Comparison of ENCODE assay signal across 8 mouse cellular contexts in genomic region chr3:94483790-94484439, GRCm38 (mm10). TPM values are rescaled to one million over a fixed set of nuclear protein-coding genes. Genes with fewer than 3 reads are reported as not detected.
DNase-seq lines count a peak whose midpoint lies in the region; ATAC-seq lines count a peak whose summit lies in the region.

No protein-coding gene starts in this region.

- H3K4me1 ChIP-seq in hindbrain, embryonic 15.5 days (replicated peaks) = peaks cover 78% of the 10 kb centered on the region
- peaks cover 49% of the 10 kb centered on the region for H3K4me1 ChIP-seq in limb, embryonic 10.5 days

- WGBS in hindbrain, embryonic 15.5 days = 6% methylated on average over 20 of the region's 20 CpGs
- WGBS in limb, embryonic 10.5 days = 23% methylated on average over 20 of the region's 20 CpGs

- peak; percentile 58 for DNase-seq in CD4-positive helper T cell, adult 2 months (ENCODE audit: low read depth, low spot score)
- peak; percentile 54 for DNase-seq in adrenal gland, adult 2 months
- peak; percentile 68 for DNase-seq in embryo, embryonic 11.5 days (ENCODE audit: low read depth, low spot score)
- peak; percentile 82 for DNase-seq in limb, embryonic 10.5 days (ENCODE audit: low spot score)
- DNase-seq in right cerebral cortex, postnatal 25 days = peak; percentile 96
- DNase-seq in urinary bladder, adult 18-20 months (ENCODE audit: low spot score in 2 of 2) = no peak

- H3K4me3 ChIP-seq in hindbrain, embryonic 15.5 days = peak overlapping the region; percentile 18
- H3K4me3 ChIP-seq in limb, embryonic 10.5 days = no peak overlapping the region

- H3K9ac ChIP-seq in hindbrain, embryonic 15.5 days = peak overlapping the region; percentile 21; the same call in 1 of the 2 replicates

- H3K27me3 ChIP-seq in hindbrain, embryonic 15.5 days = no peaks in the 10 kb centered on the region
- H3K27me3 ChIP-seq in limb, embryonic 10.5 days (ENCODE audit: low read depth, poor library complexity, severe bottlenecking) = peaks cover 32% of the 10 kb centered on the region

- ATAC-seq in hindbrain, embryonic 15.5 days (ENCODE audit: low FRiP score, low read depth) = peak; percentile 88
- ATAC-seq in erythroblast, adult 5-6 weeks (replicated peaks; ENCODE audit: low FRiP score, poor library complexity, severe bottlenecking) = no peak

- peak overlapping the region; percentile 85 for H3K27ac ChIP-seq in hindbrain, embryonic 15.5 days (replicated peaks)
- H3K27ac ChIP-seq in limb, embryonic 10.5 days = no peak overlapping the region

- no peaks in the 10 kb centered on the region for H3K9me3 ChIP-seq in hindbrain, embryonic 15.5 days
- no peaks in the 10 kb centered on the region for H3K9me3 ChIP-seq in limb, embryonic 10.5 days (replicated peaks)

- peak overlapping the region; percentile 51 for H3K4me2 ChIP-seq in hindbrain, embryonic 15.5 days

- H3K36me3 ChIP-seq in hindbrain, embryonic 15.5 days = peaks cover 39% of the 10 kb centered on the region
- no peaks in the 10 kb centered on the region for H3K36me3 ChIP-seq in limb, embryonic 10.5 days

RNA-seq across cellular contexts. Expression of gene Riiad1, which starts 3.8 kb away (rescaled TPM):
- 1 to 10 TPM; 2.8 to 3.5 TPM for total RNA-seq in adrenal gland, adult 2 months (2021)
- polyA plus RNA-seq in adrenal gland, adult 2 months (2012; rRNA removed) = not detected in 2 replicates
- 20.0 and 21.0 TPM in 2 replicates for polyA plus RNA-seq in hindbrain, embryonic 15.5 days (2015; fragmentation: Nextera tagmentation; extraction: Ambion mirVana)
- 1.4 and 1.8 TPM in 2 replicates for polyA plus RNA-seq in limb, embryonic 10.5 days (2016; fragmentation: Nextera tagmentation; extraction: Ambion mirVana)
- not detected in 2 replicates for total RNA-seq in erythroblast, adult 5-6 weeks (2015; ENCODE audit: low replicate concordance)
- not detected in 2 replicates for total RNA-seq in erythroblast, adult 5-6 weeks (2017; ENCODE audit: low replicate concordance)

RNA-seq across cellular contexts. Expression of gene Celf3, which starts 5.8 kb away (rescaled TPM):
- 10 to 100 TPM; 17.6 to 27.7 TPM for total RNA-seq in adrenal gland, adult 2 months (2021)
- polyA plus RNA-seq in adrenal gland, adult 2 months (2012; rRNA removed) = 62.2 and 77.6 TPM in 2 replicates
- polyA plus RNA-seq in hindbrain, embryonic 15.5 days (2015; fragmentation: Nextera tagmentation; extraction: Ambion mirVana) = 219 and 232 TPM in 2 replicates
- 1.4 and 1.5 TPM in 2 replicates for polyA plus RNA-seq in limb, embryonic 10.5 days (2016; fragmentation: Nextera tagmentation; extraction: Ambion mirVana)
- total RNA-seq in erythroblast, adult 5-6 weeks (2015; ENCODE audit: low replicate concordance) = not detected in 2 replicates
- total RNA-seq in erythroblast, adult 5-6 weeks (2017; ENCODE audit: low replicate concordance) = not detected in 2 replicates

RNA-seq across cellular contexts. Expression of gene Oaz3, which starts 40.2 kb away (rescaled TPM):
- total RNA-seq in adrenal gland, adult 2 months (2021) = under 1 TPM in 1 of 2 experiments, not detected in 1; 0.24 TPM
- 0.15 TPM in 1 of 2 replicates, not detected in the other for polyA plus RNA-seq in adrenal gland, adult 2 months (2012; rRNA removed)
- 1.4 and 1.6 TPM in 2 replicates for polyA plus RNA-seq in hindbrain, embryonic 15.5 days (2015; fragmentation: Nextera tagmentation; extraction: Ambion mirVana)
- 0.29 and 0.51 TPM in 2 replicates for polyA plus RNA-seq in limb, embryonic 10.5 days (2016; fragmentation: Nextera tagmentation; extraction: Ambion mirVana)
- not detected in 2 replicates for total RNA-seq in erythroblast, adult 5-6 weeks (2015; ENCODE audit: low replicate concordance)
- not detected in 2 replicates for total RNA-seq in erythroblast, adult 5-6 weeks (2017; ENCODE audit: low replicate concordance)

RNA-seq across cellular contexts. Expression of gene Mrpl9, which starts 40.8 kb away (rescaled TPM):
- 10 to 100 TPM; 46.4 to 84.5 TPM for total RNA-seq in adrenal gland, adult 2 months (2021)
- polyA plus RNA-seq in adrenal gland, adult 2 months (2012; rRNA removed) = 16.4 and 18.0 TPM in 2 replicates
- polyA plus RNA-seq in hindbrain, embryonic 15.5 days (2015; fragmentation: Nextera tagmentation; extraction: Ambion mirVana) = 60.6 and 61.0 TPM in 2 replicates
- 71.0 and 77.8 TPM in 2 replicates for polyA plus RNA-seq in limb, embryonic 10.5 days (2016; fragmentation: Nextera tagmentation; extraction: Ambion mirVana)
- total RNA-seq in erythroblast, adult 5-6 weeks (2015; ENCODE audit: low replicate concordance) = 11.5 and 20.8 TPM in 2 replicates
- total RNA-seq in erythroblast, adult 5-6 weeks (2017; ENCODE audit: low replicate concordance) = 10.5 and 13.0 TPM in 2 replicates

Comparison
In these comparisons a context has a peak if more than half of its experiments do, and no peak if none do; other contexts are left out.
1. DNase-seq: peak in CD4-positive helper T cell, adult 2 months (single experiment), adrenal gland, adult 2 months (single experiment), embryo, embryonic 11.5 days (single experiment), limb, embryonic 10.5 days (single experiment) and right cerebral cortex, postnatal 25 days (single experiment); none in urinary bladder, adult 18-20 months (0 of 2).
2. RNA of gene Celf3, which starts 5.8 kb away (polyA plus RNA-seq): 219 to 232 TPM in hindbrain, embryonic 15.5 days and 62.2 to 77.6 TPM in adrenal gland, adult 2 months; 1.4 to 1.5 TPM in limb, embryonic 10.5 days; every median in the first group is over 10 times any median in the second.